Mouse (Mus musculus): ENCODE data around the gene Ddx6. TPM values are rescaled to one million over a fixed set of nuclear protein-coding genes. Genes with fewer than 3 reads are reported as not detected.

Gene Ddx6
- polyA plus RNA-seq, 1 experiment, result 20.8 TPM

DNA sequence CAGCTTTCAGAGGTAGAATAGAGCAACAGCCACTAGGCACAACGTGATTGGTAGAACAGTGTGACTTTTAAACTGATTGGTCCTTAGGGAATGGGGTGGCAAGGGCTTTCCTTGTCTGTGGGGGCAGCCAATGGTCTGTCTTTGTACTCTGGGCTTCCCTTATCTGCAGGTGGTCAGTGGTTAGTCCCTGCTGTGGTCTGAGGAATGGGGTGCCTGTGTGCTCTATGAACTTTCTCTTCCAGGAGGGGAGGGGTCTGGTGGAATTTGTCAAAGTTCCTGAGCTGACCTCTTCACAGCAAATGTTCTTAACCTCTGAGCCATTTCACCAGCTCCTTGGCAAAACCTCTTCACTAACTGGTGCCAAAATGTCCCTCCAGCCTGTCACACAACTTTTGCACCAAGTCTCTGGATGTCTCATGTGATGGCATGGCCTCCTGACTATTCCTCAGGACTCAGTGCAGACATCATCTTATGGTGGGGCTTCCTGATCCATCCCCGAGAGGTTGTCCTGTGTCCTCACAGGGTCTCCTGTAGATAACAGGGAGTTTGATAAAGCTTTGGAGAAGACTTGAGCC, 67.7 kb downstream of the Ddx6 start:
- H3K4me1 ChIP-seq (ENCODE audit: control insufficient read depth, insufficient read depth, low read length), result peaks cover 9% of the 10 kb centered on the region; the same call in 1 of the 2 replicates
- H3K4me3 ChIP-seq (ENCODE audit: insufficient read depth, low read depth, low read length), result no peak overlapping the region
- peak overlapping the region; percentile 70 for H3K27ac ChIP-seq (ENCODE audit: insufficient read depth, low read depth, low read length)
- no peaks in the 10 kb centered on the region for H3K36me3 ChIP-seq (ENCODE audit: control insufficient read depth, insufficient read depth, low read length)
- DNase-seq, result peak; percentile 73
- 68% methylated on average over 2 of the region's 2 CpGs for WGBS
- no peak for TF ChIP-seq CTCF (conservative IDR thresholded peaks at IDR 0.05; ENCODE audit: insufficient read depth, insufficient read length, low read depth, low read length)
- TF ChIP-seq POLR2A (IDR thresholded peaks at IDR 0.05; ENCODE audit: low read depth, low read length), result no peak
- no peaks in the 10 kb centered on the region for H3K27me3 ChIP-seq (replicated peaks; ENCODE audit: control insufficient read depth, insufficient read depth, low read length)

- TF ChIP-seq CTCF (conservative IDR thresholded peaks at IDR 0.05; ENCODE audit: insufficient read depth, insufficient read length, low read depth, low read length) (no peak), POLR2A (IDR thresholded peaks at IDR 0.05; ENCODE audit: low read depth, low read length) (peak; percentile 14)
- H3K27ac ChIP-seq (ENCODE audit: insufficient read depth, low read depth, low read length), result peak within 1 kb of the TSS; percentile 91
- H3K27me3 ChIP-seq (replicated peaks; ENCODE audit: control insufficient read depth, insufficient read depth, low read length), result no peaks in the 10 kb centered on the region
Measured at GRCm38 (mm10) chr9:44673005-44673404, 68.3 kb downstream of the Ddx6 start, which contains the start of gene Treh. Gene Treh (plus strand): TSS chr9:44673233.

DNA sequence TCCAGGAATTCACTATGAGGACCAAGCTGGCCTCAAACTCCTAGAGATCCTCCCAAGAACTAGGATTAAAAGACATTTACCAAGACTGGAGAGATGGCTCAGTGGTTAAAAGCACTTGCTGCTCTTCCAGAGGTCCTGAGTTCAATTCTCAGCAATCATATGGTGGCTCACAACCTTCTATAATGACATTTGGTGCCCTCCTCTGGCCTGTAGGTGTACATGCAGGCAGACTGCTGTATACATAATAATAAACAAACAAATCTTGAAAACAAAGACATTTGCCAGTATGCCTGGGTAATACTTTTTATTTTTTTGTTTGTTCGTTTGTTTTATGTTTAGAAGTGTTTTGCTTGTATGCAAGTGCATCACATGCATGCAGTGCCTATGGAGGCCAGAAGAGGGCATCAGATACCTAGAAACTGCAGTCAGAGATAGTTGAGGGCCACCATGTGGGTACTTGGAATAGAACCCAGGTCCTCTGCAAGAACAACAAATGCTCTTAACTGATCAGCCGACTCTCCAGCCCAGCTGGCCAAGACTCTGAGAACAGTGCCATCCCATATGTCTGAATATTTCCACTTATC, 73.7 kb downstream of the Ddx6 start:
- Histone ChIP-seq H3K4me3 (ENCODE audit: insufficient read depth, low read depth, low read length) (no peak overlapping the region), H3K27me3 (replicated peaks; ENCODE audit: control insufficient read depth, insufficient read depth, low read length) (no peaks in the 10 kb centered on the region), H3K27ac (ENCODE audit: insufficient read depth, low read depth, low read length) (no peak overlapping the region), H3K4me1 (ENCODE audit: control insufficient read depth, insufficient read depth, low read length) (peaks cover 10% of the 10 kb centered on the region; the same call in 1 of the 2 replicates), H3K36me3 (ENCODE audit: control insufficient read depth, insufficient read depth, low read length) (no peaks in the 10 kb centered on the region)
- DNase-seq, result no peak
- TF ChIP-seq CTCF (conservative IDR thresholded peaks at IDR 0.05; ENCODE audit: insufficient read depth, insufficient read length, low read depth, low read length) (peak; percentile 28; the same call in 1 of the 2 replicates), POLR2A (IDR thresholded peaks at IDR 0.05; ENCODE audit: low read depth, low read length) (no peak)
- 89% methylated on average over 2 of the region's 2 CpGs for WGBS

More at GRCm38 (mm10) chr9:44673005-44673404, 68.3 kb downstream of the Ddx6 start, which contains the start of gene Treh:
- Histone ChIP-seq H3K4me1 (ENCODE audit: control insufficient read depth, insufficient read depth, low read length) (peaks cover 9% of the 10 kb centered on the region; the same call in 1 of the 2 replicates), H3K4me3 (ENCODE audit: insufficient read depth, low read depth, low read length) (peak within 1 kb of the TSS; percentile 21), H3K36me3 (ENCODE audit: control insufficient read depth, insufficient read depth, low read length) (no peaks in the 10 kb centered on the region)
- 56% methylated on average over 3 of the region's 3 CpGs for WGBS
- DNase-seq, result peak; percentile 96

- Histone ChIP-seq H3K4me3 (ENCODE audit: insufficient read depth, low read depth, low read length) (no peak overlapping the region), H3K27ac (ENCODE audit: insufficient read depth, low read depth, low read length) (no peak overlapping the region; the same call in 1 of the 2 replicates), H3K4me1 (ENCODE audit: control insufficient read depth, insufficient read depth, low read length) (peaks cover 4% of the 10 kb centered on the region; the same call in 1 of the 2 replicates), H3K27me3 (replicated peaks; ENCODE audit: control insufficient read depth, insufficient read depth, low read length) (no peaks in the 10 kb centered on the region), H3K36me3 (ENCODE audit: control insufficient read depth, insufficient read depth, low read length) (no peaks in the 10 kb centered on the region)
- WGBS, result 51% methylated on average over 5 of the region's 5 CpGs
- peak; percentile 81 for DNase-seq
- TF ChIP-seq CTCF (conservative IDR thresholded peaks at IDR 0.05; ENCODE audit: insufficient read depth, insufficient read length, low read depth, low read length), result no peak
- TF ChIP-seq POLR2A (IDR thresholded peaks at IDR 0.05; ENCODE audit: low read depth, low read length), result no peak
Measured at GRCm38 (mm10) chr9:44679565-44679964, 74.9 kb downstream of the Ddx6 start.

DNA sequence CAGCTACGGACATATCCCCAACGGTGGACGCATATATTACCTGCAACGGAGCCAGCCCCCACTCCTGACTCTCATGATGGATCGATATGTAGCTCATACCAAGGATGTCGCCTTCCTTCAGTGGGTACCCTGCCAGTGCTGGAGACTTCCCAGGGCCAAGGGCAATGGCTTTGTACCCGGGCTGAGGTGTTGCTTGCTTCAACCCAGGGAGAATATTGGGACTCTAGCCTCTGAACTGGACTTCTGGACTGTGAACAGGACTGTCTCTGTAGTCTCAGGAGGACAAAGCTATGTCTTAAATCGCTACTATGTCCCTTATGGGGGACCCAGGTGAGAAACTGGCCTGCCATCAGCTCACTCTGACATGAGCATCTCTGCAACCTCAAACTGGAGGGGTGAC, 78.4 kb downstream of the Ddx6 start:
- 82% methylated on average over 8 of the region's 8 CpGs for WGBS
- Histone ChIP-seq H3K36me3 (ENCODE audit: control insufficient read depth, insufficient read depth, low read length) (no peaks in the 10 kb centered on the region), H3K4me1 (ENCODE audit: control insufficient read depth, insufficient read depth, low read length) (peaks cover 17% of the 10 kb centered on the region), H3K4me3 (ENCODE audit: insufficient read depth, low read depth, low read length) (no peak overlapping the region), H3K27me3 (replicated peaks; ENCODE audit: control insufficient read depth, insufficient read depth, low read length) (no peaks in the 10 kb centered on the region), H3K27ac (ENCODE audit: insufficient read depth, low read depth, low read length) (peak overlapping the region; percentile 4; the same call in 1 of the 2 replicates)
- DNase-seq, result peak; percentile 69
- TF ChIP-seq CTCF (conservative IDR thresholded peaks at IDR 0.05; ENCODE audit: insufficient read depth, insufficient read length, low read depth, low read length) (no peak), POLR2A (IDR thresholded peaks at IDR 0.05; ENCODE audit: low read depth, low read length) (no peak)

GRCm38 (mm10) chr9:44685346-44686330, 80.9 kb downstream of the Ddx6 start:
- Histone ChIP-seq H3K4me1 (ENCODE audit: control insufficient read depth, insufficient read depth, low read length) (peaks cover 17% of the 10 kb centered on the region), H3K36me3 (ENCODE audit: control insufficient read depth, insufficient read depth, low read length) (no peaks in the 10 kb centered on the region), H3K27ac (ENCODE audit: insufficient read depth, low read depth, low read length) (peak overlapping the region; percentile 47), H3K4me3 (ENCODE audit: insufficient read depth, low read depth, low read length) (no peak overlapping the region), H3K27me3 (replicated peaks; ENCODE audit: control insufficient read depth, insufficient read depth, low read length) (no peaks in the 10 kb centered on the region)
- WGBS, result 9% methylated on average over 14 of the region's 14 CpGs
- TF ChIP-seq POLR2A (IDR thresholded peaks at IDR 0.05; ENCODE audit: low read depth, low read length) (no peak), CTCF (conservative IDR thresholded peaks at IDR 0.05; ENCODE audit: insufficient read depth, insufficient read length, low read depth, low read length) (peak; percentile 95)
- peak; percentile 80 for DNase-seq
